Mouse (Mus musculus) urinary bladder, postnatal 36 days (tissue): ENCODE data around the gene Gm6096.
"Not testable (repeated sequence)": the region's sequence is repeated elsewhere in the genome, so short reads cannot be mapped to it uniquely, and the experiment has no call there.

Experiments used
- DNase-seq, 2 experiments: peaks; one replicate each; pipeline ENCODE4 v3.0.0; 2022; ENCODE audit warnings: low spot score in 2 of 2, mixed read lengths in 1 of 2

The Gm6096 gene

DNA sequence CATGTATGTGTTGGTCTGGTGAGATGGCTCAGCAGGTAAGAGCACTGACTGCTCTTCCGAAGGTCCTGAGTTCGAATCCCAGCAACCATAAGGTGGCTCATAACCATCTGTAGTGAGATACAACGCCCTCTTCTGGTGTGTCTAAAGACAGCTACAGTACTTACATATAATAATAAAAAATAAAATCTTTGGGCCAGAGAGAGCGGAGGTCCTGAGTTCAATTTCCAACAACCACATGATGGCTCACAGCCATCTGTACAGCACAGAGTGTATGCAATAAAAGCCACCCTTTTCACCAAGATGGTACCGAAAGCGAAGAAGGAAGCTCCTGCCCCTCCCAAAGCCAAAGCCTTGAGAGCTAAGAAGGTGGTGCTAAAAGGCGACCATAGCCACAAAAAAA is at the start of gene Gm6096:
Gene Gm6096 (plus strand): TSS at position 301 of the 400 bp plus-strand sequence.
- no peak for DNase-seq

- DNase-seq = not testable (repeated sequence)
Measured at GRCm38 (mm10) chr7:34202147-34202546, 48.7 kb upstream of the Gm6096 start.

DNA sequence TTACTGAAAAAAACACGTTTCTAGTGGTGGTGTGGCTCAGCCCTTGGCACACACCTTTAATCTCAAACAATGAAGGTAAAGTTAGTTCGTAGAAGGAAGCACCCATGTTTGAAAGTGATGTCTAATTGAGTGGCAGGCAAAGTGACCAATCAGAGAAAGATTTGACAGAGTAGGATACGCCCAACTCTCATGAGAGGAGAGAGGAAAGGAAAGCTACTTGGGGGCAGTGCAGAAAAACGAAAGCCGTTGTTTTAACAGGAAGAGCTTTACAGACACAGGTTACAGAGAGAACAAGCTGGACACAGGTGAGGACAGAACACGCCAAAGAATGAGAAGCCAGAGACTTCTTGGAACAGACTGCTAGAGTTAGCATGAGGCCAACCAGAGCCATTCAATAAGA is 44.5 kb upstream of the Gm6096 start:
- no peak for DNase-seq

DNA sequence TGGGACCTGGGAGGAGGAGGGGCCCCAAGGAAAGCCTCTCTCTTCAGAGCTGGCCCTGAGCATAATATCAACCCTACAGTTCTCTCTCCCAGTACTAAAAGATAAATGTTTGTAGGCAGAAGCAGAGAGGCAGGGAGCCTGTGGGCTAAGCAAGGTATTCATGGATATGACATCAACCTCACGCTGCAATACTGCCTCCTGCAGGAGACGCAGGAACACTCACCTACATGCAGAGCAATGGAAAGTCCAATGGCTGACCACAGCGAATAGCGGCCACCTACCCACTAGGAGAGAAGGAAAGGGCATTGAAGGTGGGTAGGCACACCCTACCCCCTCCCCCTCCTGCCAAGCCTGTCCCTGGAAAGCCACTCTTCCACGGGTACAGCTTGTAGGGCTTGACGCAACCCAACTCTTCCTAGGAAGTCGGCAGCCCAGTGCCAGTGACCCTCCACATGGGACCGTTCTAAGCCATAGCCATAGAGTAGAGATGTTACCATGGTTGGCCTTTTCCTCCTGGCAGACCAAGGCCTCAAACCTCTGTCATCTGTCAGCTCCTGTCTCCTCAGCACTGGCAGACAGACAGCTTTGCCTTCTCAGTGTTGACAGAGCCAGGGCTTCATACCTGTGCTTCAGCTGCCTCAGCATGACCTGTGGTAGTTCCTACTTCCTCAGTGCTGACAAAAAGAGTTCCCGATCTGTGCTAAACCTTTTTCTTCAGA is 42.7 kb upstream of the Gm6096 start:
- DNase-seq = no peak

DNA sequence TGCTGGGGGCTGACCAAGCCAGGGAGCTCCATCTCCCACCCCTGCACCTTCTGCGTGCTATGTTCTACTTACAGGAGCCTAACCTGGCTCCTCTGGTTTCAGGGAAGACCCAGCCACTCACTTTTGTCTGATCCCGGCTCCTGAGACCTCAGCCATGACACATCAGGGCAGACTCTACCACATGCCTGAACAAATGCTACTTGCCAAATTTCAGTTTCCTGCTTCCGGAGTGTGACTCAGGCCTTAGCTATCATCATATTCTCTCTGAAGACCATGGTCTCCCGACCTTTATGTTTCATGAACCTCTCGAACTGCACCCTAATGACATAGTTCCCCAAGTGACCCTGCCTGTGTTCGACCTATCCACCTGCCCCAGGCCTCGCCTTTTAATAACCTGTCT is 37.6 kb upstream of the Gm6096 start:
- no peak for DNase-seq

- DNase-seq = no peak
Measured at GRCm38 (mm10) chr7:34214644-34215043, 36.2 kb upstream of the Gm6096 start.

DNA sequence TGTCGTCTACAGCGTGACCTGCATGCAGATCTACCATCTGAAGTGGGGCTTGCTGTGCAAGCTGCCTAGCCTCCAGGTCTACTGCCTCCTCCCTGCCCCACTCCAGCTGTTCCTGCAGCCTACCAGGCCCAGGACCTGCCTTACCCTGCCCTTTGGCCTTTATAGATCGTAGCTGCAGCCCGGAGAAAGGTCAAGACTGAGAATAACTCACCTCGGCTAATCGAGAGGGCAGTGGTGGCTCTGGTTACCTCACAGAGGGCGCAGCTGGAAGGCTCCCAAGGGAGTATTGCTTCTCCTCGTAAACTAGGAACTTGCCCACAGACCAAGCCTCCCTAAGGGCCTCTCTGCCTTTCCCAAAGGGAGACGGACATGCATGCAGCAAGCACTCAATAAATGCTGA is 35.4 kb upstream of the Gm6096 start:
- DNase-seq = no peak

DNA sequence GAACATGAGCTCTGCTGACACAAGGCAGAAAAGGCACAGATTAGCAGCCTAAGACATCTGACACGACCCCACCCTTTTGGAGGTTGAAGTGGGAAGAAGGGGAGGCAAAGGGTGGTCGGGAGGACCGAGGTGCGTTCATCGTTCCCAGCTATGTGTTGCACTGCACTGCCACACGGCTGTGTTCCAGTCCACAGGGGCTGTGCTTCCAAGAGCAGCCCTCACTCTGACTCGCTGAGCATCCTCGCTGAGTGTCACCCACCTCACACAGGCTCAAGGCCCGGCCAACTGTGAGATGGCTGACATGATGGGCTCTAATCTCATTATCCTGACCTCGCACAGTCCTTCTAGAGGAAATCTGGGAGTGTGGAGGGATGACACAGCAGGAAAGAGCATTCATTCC is 34.4 kb upstream of the Gm6096 start:
- DNase-seq = no peak

GRCm38 (mm10) chr7:34218496-34218895 is 32.3 kb upstream of the Gm6096 start:
- no peak for DNase-seq

- DNase-seq = no peak
Measured at GRCm38 (mm10) chr7:34221594-34222250, 29.1 kb upstream of the Gm6096 start.

DNA sequence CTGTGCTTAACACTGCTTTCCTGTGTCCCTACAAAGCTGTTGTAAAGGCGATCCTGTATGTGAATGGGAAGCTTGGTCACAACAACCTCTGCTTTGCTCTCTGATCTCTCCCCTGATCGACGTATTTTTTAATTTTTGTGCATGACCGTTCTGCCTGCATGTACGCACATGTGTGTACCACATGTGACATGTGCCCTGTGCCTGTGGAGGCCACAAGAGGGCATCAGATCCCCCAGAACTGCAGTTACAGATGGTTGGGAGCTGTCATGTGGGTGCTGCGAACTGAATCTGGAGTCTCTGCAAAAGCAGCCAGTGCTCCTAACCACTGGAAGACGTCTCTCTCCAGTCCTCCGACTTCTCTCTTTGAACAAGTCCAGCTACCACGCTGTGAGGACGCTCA is 28.5 kb upstream of the Gm6096 start:
- no peak for DNase-seq

GRCm38 (mm10) chr7:34224308-34224707 is 26.5 kb upstream of the Gm6096 start:
- DNase-seq = no peak

DNA sequence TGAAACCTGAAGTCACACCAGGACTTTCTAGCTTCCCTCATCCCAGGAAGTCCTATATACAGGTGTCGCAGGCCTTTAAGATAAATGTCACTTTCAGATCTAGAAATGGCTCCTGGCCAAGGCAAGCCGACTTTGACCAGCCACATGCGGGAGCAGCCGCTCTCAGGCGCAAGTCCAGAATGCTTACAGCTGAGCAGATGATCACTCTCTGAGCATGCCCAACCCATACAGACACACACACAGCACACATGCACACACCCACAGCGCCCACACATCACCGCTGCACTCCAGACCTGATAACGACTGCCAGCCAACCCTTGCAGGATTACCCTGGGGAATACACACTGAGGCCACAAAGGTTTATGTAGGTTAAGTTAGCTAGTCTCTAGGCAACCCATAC is 24.8 kb upstream of the Gm6096 start:
- DNase-seq = no peak

DNA sequence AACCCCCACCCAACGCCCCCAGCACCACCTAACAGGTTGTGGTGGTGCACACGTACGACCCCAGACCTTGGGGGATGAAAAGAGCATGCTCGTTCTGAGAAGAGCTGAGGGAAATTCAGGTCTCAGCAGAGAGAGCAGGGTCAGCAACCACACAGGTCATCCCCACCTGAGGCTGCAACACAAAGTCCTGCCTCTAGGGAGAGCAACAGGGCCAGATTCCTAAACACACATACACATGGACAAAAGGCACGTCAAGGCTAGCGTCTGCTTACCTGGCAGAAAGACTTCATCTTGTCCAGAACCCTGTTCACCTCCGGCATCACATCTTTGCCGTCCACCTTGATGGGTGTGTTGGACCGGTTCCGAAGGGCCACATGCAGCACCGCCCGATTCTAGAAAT is 24.0 kb upstream of the Gm6096 start:
- no peak for DNase-seq

- DNase-seq = peak in 1 of 2 experiments; percentile 36
Measured at GRCm38 (mm10) chr7:34228641-34229040, 22.2 kb upstream of the Gm6096 start.

- DNase-seq = no peak
Measured at GRCm38 (mm10) chr7:34229153-34229552, 21.7 kb upstream of the Gm6096 start.

DNA sequence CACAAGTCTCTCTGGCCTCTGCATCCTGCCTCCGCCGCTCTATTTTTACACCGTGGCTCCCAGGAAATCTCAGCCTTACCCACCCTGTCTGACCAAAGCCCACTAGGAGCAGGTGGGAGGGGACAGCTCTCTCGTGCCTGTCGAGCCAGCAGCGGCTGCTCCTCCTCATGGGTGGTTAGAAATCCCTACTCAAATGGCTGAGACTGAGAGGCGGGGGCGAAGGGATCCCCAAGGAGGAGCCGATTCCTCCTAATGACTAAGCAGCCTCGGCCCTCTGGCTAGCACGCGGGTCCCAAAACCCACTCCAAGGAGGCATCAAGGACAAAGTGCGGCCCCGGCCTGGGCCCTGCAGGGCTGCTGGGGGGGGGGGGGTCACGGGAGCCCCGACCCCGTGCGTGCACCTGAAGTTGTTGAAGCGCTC is 21.1 kb upstream of the Gm6096 start:
- DNase-seq = peak; percentile 38 to 57

GRCm38 (mm10) chr7:34230116-34230515 is 20.7 kb upstream of the Gm6096 start, which contains the start of gene Gpi1:
Gpi1 (minus strand) TSS chr7:34230336.
- DNase-seq = peak; percentile 71 to 77

- DNase-seq = no peak
Measured at GRCm38 (mm10) chr7:34232785-34233725, 17.8 kb upstream of the Gm6096 start.

- peak; percentile 99 for DNase-seq
Measured at GRCm38 (mm10) chr7:34233909-34234609, 16.8 kb upstream of the Gm6096 start.
